Mouse (Mus musculus) stomach, embryonic 14.5 days (tissue): ENCODE measurements at regions not wholly inside any gene's neighbourhood (a gene's known extent, or its start where the extent isn't known, plus 50 kb on each side); places are given as distances from the start of the nearest gene placed in this dataset.

Experiments
- ATAC-seq: fragments of 200-750 bp; cut with Nextera tagmentation; 2 replicates; pipeline ENCODE4 v1.8.0; 2017; ENCODE audit warnings: low read depth, moderate TSS enrichment; ENCODE audit not compliant: insufficient number of reproducible peaks, insufficient read depth, low FRiP score
- H3K27ac ChIP-seq: fragments of 300-500 bp; sonication (generic); 2 replicates; pipeline ENCODE4 v1.5.1; 2014; ENCODE audit warnings: mild to moderate bottlenecking, low read length, moderate library complexity, mixed read lengths
- H3K27me3 ChIP-seq: fragments of 300-500 bp; sonication (generic); 2 replicates; pipeline ENCODE4 v1.6.1; 2014; ENCODE audit warnings: low read length, control low read depth, mixed read lengths; ENCODE audit not compliant: control insufficient read depth, insufficient read depth
- H3K36me3 ChIP-seq: fragments of 300-500 bp; sonication (generic); 2 replicates; pipeline ENCODE4 v1.6.1; 2014; ENCODE audit warnings: mild to moderate bottlenecking, control low read depth, low read length, moderate library complexity, mixed read lengths; ENCODE audit not compliant: control insufficient read depth, insufficient read depth
- H3K4me1 ChIP-seq: fragments of 300-500 bp; sonication (generic); 2 replicates; pipeline ENCODE4 v1.6.1; 2014; ENCODE audit warnings: low read length, control low read depth, mixed read lengths; ENCODE audit not compliant: control insufficient read depth, insufficient read depth
- H3K4me2 ChIP-seq: fragments of 300-500 bp; sonication (generic); replicated peaks from 2 replicates; pipeline ENCODE4 v1.6.1; 2014; ENCODE audit warnings: low read depth, low read length, control low read depth
- H3K4me3 ChIP-seq: fragments of 300-500 bp; sonication (generic); 2 replicates; pipeline ENCODE4 v1.5.1; 2014; ENCODE audit warnings: low read depth, low read length, control low read depth
- H3K9ac ChIP-seq: fragments of 300-500 bp; sonication (generic); replicated peaks from 2 replicates; pipeline ENCODE4 v1.6.1; 2014; ENCODE audit warnings: low read depth, mild to moderate bottlenecking, control low read depth, low read length, moderate library complexity, mixed read lengths
- H3K9me3 ChIP-seq: fragments of 300-500 bp; sonication (generic); 2 replicates; pipeline ENCODE4 v1.6.1; 2016; ENCODE audit warnings: low read depth, low read length, control low read depth; ENCODE audit not compliant: control insufficient read depth
- WGBS: fragments of 180-500 bp; shearing (Covaris S2); extraction: QIAGEN DNeasy Blood & Tissue Kit; methylation state at CpG from one replicate; pipeline ENCODE4 v1.1.7; 2014; 5-methylcytosine and 5-hydroxymethylcytosine counted together

DNA sequence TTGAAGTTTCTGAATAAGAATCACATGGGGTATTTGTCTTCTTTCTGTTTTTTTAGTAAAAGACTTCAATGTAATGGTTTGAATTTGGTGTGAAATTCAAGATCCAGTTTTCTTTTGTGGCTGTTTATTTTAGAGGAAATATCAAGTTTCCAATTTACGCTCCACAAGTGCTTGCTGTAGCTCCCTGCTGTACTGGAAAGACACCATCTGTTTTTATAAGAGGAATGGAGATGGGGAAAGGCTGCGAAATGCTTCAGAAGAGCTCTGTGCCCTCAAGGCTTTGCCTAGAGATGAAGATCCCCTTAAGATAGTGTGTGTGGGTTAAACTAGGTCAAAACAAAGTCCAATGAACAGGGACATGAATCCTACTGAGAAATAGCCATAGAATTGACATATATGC is 618.5 kb upstream of the Klf6 start:
- H3K36me3 ChIP-seq = no peaks in the 10 kb centered on the region
- H3K4me1 ChIP-seq = 0 out of 2 replicates have a peak, but pooled peaks cover 2% of the 10 kb centered on the region
- 52% methylated on average over 2 of the region's 2 CpGs for WGBS
- H3K27me3 ChIP-seq = no peaks in the 10 kb centered on the region
- ATAC-seq = no peak
- H3K9me3 ChIP-seq = no peaks in the 10 kb centered on the region
- no peak overlapping the region for H3K4me3 ChIP-seq
- H3K27ac ChIP-seq = no peak overlapping the region
- H3K9ac ChIP-seq = no peak overlapping the region
- H3K4me2 ChIP-seq = no peak overlapping the region

- no peak overlapping the region for H3K27ac ChIP-seq
- no peak for ATAC-seq
- 58% methylated on average over 3 of the region's 3 CpGs for WGBS
Observed at GRCm38 (mm10) chr13:5248671-5249391, 612.5 kb upstream of the Klf6 start.

GRCm38 (mm10) chr13:5257891-5258660 is 603.2 kb upstream of the Klf6 start:
- H3K9ac ChIP-seq = no peak overlapping the region
- H3K36me3 ChIP-seq = no peaks in the 10 kb centered on the region
- no peak overlapping the region for H3K4me2 ChIP-seq
- no peaks in the 10 kb centered on the region for H3K4me1 ChIP-seq
- no peak overlapping the region for H3K27ac ChIP-seq
- no peak overlapping the region for H3K4me3 ChIP-seq
- no peaks in the 10 kb centered on the region for H3K27me3 ChIP-seq
- 77% methylated on average over 6 of the region's 6 CpGs for WGBS
- no peaks in the 10 kb centered on the region for H3K9me3 ChIP-seq
- ATAC-seq = no peak

More at GRCm38 (mm10) chr13:5248671-5249391, 612.5 kb upstream of the Klf6 start:
- no peaks in the 10 kb centered on the region for H3K27me3 ChIP-seq
- no peaks in the 10 kb centered on the region for H3K4me1 ChIP-seq
- H3K9ac ChIP-seq = no peak overlapping the region
- no peak overlapping the region for H3K4me3 ChIP-seq
- no peaks in the 10 kb centered on the region for H3K36me3 ChIP-seq
- H3K4me2 ChIP-seq = no peak overlapping the region
- H3K9me3 ChIP-seq = no peaks in the 10 kb centered on the region

DNA sequence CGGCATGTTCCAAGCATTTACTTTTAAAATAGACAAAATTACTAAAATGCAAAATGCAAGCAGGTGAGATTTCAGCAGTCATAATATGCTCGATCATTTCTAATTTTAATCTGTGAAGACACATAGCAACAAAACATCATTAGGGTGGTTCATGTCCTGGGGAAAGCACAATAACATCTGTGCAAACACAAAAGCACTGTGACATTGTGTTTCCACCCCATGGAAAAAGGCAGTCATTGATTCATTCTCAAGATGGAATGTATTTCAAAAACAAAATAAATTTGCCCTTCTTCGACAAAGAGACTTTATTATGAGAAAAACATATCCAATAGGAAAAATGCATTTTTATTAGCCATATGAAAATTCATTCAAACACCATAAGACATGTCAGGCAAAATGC is 601.5 kb upstream of the Klf6 start:
- WGBS = 89% methylated on average over 3 of the region's 3 CpGs
- ATAC-seq = no peak

DNA sequence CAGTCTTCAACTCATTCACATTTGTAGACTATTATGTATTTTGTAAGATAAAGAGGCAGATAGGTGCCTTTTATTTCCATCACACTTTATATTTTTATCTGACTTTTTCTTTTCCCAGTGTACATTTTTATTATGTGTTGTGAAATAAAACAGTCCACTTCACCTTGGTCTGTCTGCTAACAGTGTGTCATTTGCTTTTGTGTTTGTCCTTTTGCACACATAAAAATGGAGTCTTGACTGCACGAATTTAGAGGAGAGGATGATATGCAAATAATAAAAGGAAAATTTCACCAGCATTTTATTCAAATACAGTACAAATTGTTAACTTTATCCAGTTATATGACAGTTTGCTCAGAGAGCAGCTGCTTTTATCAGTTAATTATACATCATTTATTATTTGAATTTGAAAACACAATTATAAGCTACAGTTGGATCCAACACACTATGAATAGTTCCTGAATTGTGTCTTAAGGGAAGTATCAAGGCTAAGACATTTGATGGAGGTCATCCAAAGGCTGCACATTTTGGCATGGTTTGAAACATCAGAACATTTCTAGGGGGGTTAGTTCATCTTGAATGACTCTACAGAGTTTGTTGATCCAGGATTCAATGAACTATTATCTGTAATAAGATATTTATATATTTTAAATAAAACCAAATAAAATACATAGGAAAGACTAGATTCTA is 588.6 kb upstream of the Klf6 start:
- no peaks in the 10 kb centered on the region for H3K4me1 ChIP-seq
- no peaks in the 10 kb centered on the region for H3K9me3 ChIP-seq
- no peak overlapping the region for H3K9ac ChIP-seq
- no peaks in the 10 kb centered on the region for H3K36me3 ChIP-seq
- H3K4me3 ChIP-seq = no peak overlapping the region
- H3K4me2 ChIP-seq = no peak overlapping the region
- no peaks in the 10 kb centered on the region for H3K27me3 ChIP-seq
- 66% methylated on average over 1 of the region's 1 CpGs for WGBS
- ATAC-seq = no peak
- no peak overlapping the region for H3K27ac ChIP-seq

More for the DNA sequence above, 601.5 kb upstream of the Klf6 start:
- Histone ChIP-seq H3K4me1 (no peaks in the 10 kb centered on the region), H3K4me2 (no peak overlapping the region), H3K36me3 (no peaks in the 10 kb centered on the region), H3K4me3 (no peak overlapping the region), H3K9me3 (no peaks in the 10 kb centered on the region), H3K9ac (no peak overlapping the region), H3K27me3 (no peaks in the 10 kb centered on the region), H3K27ac (no peak overlapping the region)

DNA sequence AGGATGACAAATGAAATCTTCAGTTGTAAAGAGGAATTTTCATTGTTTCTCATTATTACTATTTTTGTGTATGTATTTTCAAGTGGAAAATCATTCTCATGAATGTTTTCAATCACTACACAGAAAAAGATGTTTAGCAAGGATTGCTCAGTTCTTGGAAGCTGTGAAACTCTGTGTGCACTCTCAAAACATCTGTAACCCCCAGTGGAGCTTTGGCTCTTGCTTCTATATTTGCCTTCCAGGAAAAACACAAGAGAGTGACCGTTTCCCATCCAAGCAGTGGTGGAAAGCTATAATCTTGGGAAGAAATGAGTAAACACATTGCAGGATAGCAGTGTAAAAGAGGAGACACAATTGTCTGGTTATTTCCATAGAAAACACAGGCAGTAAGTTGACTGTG is 584.7 kb upstream of the Klf6 start:
- 88% methylated on average over 1 of the region's 1 CpGs for WGBS
- no peaks in the 10 kb centered on the region for H3K4me1 ChIP-seq
- no peak for ATAC-seq
- H3K36me3 ChIP-seq = no peaks in the 10 kb centered on the region
- no peak overlapping the region for H3K27ac ChIP-seq
- H3K27me3 ChIP-seq = no peaks in the 10 kb centered on the region
- no peak overlapping the region for H3K4me2 ChIP-seq
- no peaks in the 10 kb centered on the region for H3K9me3 ChIP-seq
- no peak overlapping the region for H3K9ac ChIP-seq
- no peak overlapping the region for H3K4me3 ChIP-seq

DNA sequence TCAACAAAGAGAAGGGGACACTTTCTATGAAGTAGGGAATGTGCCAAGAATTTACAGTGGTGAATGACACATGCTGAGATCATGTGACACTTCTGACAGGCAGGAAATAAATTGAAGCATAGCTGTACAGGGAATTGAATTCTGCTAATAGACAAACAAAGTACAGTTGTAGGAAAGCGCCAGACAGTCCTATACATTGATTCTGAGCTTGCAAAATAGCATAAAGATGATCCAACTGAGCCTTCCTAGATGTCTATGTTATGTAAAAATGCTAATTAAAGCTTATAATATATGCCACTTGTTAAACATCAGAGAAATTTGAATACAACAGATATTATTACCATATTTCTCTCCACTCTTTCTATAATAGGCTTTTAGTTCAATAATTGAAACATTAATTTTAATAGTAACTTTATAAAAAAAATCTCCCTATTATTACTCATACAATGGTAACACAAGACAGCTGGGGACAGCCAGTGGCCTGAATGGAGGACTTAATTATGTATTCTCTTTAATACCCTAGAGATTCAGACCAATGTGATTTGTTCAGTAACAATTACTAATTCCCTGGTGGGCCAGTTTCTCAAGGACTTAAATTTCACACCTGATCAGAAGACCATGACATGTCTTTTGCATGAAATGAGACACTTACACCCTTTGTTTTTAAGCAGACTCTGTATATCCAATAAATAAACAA is 571.4 kb upstream of the Klf6 start:
- H3K27ac ChIP-seq = no peak overlapping the region
- 75% methylated on average over 1 of the region's 1 CpGs for WGBS
- H3K4me2 ChIP-seq = no peak overlapping the region
- H3K27me3 ChIP-seq = no peaks in the 10 kb centered on the region
- H3K4me1 ChIP-seq = no peaks in the 10 kb centered on the region
- H3K9ac ChIP-seq = no peak overlapping the region
- H3K4me3 ChIP-seq = no peak overlapping the region
- no peaks in the 10 kb centered on the region for H3K9me3 ChIP-seq
- H3K36me3 ChIP-seq = no peaks in the 10 kb centered on the region
- ATAC-seq = no peak

DNA sequence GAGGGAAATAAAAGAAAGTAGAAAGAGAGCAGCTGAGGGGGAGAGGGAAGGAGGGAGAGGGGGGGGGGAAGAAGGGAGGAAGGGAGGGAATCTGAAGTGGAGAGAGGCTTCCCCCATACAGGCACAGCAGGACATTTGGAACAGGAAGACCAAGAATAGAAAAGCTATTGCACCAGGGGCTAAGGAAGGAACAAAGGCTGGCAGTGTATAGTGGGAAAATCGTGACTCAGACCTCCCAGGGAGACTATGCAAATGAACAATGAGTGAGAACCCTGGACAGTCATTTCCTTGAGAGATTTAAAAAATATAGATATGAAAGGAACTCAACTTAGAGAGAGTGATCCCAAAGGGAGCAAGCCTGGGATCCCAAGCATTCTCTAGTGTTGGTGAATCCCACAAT is 559.1 kb upstream of the Klf6 start:
- no peaks in the 10 kb centered on the region for H3K9me3 ChIP-seq
- 41% methylated on average over 1 of the region's 1 CpGs for WGBS

More for the DNA sequence above, 559.1 kb upstream of the Klf6 start:
- H3K27ac ChIP-seq = no peak overlapping the region
- H3K4me2 ChIP-seq = no peak overlapping the region
- H3K9ac ChIP-seq = no peak overlapping the region
- 0 out of 2 replicates have a peak, but pooled peaks cover 2% of the 10 kb centered on the region for H3K4me1 ChIP-seq
- no peak for ATAC-seq
- no peaks in the 10 kb centered on the region for H3K27me3 ChIP-seq
- H3K36me3 ChIP-seq = no peaks in the 10 kb centered on the region
- H3K4me3 ChIP-seq = no peak overlapping the region
